Mouse (Mus musculus) embryo, embryonic 11 days (tissue): Measurements from ENCODE around the gene Map3k12.

Source experiments
- DNase-seq: peaks from one replicate; pipeline ENCODE4 v3.0.0-alpha.2; 2015

Map3k12 gene

DNA sequence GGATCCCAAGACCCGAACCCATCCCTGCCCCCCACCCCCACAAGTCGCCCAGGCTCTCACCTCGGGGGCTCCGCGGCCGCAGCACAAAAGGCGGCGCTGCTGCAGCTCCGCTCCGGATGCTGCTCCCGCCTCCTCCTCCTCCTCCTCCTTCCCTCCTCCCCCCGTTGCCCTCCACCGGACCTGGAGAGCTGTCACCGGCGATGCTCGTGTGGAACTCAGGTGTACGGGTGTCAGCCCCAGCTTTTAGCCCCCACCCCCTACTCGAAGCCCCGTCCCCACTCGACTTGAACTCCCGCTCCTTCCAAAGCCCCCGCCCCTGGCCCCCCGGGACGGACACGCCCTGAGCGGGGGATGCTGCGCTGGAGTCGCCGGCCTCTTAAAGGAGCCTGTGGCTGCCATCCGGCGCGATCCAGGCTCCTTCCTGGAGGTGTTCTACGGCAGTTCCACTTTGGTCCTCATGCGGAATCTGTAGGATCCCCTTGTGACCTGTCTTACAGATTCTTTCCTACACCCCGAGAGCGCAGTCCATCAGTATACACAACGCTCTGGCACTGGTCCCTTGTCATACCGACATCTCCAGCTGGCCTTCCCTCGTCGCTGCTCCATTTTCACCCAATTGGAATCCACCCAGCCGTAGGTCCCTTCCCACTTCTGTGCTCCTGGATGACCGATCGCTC, at the start of gene Map3k12:
Gene Map3k12, minus strand, starts transcription at position 337 of the 677 bp plus-strand sequence.
- peak; percentile 85 for DNase-seq

DNA sequence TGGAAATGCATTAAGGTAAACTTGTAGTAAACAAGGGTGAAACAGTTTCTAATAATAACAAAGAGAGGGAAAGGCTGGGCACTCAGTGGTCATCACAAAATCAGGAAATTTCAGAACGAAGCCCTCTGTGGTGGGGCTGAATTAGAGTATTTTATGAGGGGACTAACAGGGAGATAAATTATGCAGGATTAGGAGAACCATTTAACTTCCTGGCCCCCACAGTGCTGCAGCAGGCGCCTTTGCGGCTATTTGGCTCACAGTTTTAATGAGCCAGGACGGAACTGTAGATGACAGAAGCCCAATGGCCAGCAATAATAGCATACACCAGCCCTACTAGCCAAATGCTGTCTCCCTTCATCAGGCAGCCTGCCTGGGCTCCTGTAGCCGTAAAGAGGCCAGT, 46.8 kb upstream of the Map3k12 start:
- DNase-seq = no peak

DNA sequence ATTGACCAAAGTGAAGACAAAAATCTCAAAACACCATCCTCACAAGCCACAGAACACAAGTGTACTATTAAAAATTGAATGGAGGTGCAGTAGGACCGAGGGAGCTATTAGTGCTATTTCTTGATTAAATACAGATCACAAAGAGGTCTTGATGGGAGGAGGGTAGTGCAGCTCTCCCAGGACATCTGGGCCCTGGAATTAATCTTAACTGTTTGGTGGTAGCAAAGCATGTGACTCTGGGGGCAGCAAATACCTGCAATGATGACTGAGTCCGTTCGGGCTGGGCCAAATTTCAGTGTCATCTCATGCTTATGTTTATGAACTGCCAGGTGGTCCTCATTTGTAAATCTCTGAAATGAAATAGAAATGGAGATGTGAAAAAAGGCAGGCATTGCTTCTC, 46.2 kb upstream of the Map3k12 start:
- no peak for DNase-seq

DNA sequence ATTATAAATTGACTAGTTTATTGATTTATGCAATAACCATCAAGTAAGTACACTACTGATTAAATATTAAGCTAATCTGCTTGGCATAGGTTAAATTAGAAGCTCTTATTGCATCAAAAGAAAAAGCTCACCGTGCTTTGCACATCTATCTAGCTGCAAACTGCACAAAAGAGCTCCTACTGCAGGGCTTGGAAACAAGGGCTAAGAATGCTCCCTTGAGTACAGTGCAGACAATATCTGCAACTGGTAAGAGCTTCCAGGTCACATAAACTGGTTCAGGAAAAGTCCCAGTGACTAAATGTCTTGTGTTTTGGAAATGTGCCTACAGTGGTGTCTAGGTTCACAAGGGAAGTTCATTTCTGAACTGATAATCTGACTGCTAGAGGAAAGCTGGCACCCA, 45.6 kb upstream of the Map3k12 start:
- DNase-seq = no peak

DNA sequence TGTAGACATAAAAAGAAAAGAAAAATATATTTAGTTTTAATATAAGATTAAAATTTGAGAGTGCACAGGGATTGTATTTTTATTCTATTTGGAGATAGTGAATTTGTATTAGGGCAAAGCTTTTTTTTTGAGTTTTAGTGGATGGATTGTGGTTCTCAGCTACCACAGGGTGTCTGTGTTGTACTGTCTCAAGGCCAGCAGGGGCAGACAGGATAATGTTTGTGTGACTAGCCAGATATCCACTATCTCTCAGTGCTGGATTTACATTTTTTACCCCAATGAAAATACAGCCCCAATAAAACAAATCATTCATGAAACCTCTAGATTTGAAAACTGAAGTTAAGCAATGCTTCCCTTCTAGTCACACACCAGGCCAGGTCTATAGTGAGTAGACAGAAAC, 40.7 kb upstream of the Map3k12 start:
- DNase-seq = no peak

DNA sequence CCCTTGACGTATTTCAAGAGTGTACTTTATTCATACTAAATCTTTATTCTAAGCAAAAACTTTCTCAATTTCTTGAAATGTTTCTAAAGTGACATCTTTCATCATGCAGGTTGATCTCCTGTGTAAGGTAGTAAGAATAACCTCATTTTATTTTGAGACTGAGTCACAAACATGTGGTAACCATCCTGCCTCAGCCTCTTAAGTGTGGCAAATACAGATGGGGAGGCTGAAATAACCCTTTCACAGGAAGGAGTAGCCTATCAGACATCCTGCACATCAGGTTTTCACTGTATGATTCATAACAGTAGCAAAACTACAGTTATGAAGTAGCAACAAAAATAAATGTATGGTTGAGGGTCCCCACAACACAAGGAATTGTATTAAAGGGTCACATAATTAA, 38.7 kb upstream of the Map3k12 start:
- no peak for DNase-seq

DNA sequence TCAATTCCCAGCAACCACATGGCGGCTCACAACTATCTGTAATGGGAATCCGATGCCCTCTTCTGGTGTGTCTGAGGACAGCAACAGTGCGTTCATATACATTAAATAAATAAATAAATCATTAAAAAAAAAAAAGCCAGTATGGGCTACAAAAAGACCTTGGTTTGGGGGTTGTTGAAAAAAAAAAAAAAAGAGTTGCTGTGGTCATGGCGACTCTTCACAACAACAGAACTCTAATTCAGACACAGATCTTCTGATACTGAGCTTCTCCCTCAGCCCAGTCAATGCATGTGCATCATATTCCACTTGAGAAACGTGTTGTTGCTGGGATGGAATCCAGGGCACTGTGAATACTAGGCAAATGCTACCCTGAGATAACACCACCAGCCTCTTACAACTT, 35.7 kb upstream of the Map3k12 start:
- DNase-seq = no peak

DNA sequence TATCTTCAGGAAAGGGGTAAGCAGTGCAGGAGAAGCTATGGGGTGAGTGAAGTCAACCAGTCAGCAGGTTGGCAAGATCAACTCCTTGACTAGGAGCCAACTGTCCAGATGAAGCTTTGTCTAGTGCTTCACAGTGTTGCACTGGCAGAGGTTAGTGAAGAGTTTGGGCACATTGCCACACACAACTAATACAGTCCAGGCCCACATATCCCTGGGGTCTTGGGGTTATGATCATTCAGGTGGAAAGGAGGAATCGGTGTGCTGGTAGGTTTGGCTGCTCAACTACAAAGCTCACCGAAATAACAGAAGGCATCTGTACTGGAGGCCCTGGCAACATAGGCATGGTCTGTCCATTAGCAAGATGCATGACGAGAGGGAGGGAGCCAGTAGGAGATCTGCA, 30.6 kb upstream of the Map3k12 start:
- no peak for DNase-seq

DNA sequence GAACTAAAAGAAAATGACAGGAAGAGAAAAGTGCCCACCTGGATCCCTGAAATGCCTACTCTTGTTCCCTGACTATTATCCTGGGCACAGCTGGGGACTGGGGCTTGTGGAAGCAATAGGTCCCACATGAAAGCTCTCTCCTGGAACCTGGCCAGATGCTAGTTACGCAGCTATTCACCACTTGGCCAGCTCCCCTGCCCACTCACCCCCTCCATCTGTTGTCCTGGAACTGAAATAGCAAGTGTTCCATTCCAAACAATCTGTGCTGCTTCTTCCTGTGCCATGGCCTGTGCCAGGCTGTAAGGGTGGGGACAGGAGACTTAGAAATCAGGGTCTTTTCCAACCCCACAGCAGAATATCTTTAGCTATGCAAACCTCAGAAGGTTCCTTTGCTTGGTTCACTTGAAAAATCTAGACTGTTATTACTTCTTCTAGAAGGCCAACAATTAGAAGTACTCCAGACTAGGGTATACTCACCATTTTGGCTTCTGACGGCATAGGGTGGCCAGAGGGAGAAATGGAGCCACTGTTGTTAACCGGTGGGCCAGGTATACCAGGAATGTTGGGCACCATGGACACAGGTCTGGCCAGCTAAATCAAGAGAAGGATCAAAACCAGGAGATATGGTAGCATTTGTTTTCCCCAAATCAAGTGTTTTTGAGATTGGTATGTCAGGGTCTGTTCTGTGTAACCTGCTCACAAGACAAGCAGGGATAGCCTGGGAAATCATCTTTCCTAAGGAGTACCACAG, 30.0 kb upstream of the Map3k12 start:
- DNase-seq = no peak

DNA sequence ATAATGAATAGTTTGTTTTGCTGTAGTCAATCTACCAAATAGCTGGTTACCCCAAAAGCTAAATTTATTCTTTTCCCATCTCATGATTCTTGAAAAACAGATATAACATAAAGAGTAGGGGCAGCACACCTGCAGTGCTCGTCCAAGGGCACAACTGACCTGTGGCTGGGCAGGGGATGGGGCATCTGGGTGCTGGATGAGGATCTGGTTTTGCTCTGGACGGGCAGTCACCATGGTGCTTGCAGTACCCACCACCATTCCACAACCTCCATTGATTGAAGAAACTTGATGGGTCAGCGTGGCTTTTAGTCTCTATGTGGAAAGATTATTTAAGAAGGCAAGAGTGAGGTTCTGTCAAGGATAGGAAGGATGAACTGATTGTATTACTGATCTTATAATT, 29.4 kb upstream of the Map3k12 start:
- no peak for DNase-seq

DNA sequence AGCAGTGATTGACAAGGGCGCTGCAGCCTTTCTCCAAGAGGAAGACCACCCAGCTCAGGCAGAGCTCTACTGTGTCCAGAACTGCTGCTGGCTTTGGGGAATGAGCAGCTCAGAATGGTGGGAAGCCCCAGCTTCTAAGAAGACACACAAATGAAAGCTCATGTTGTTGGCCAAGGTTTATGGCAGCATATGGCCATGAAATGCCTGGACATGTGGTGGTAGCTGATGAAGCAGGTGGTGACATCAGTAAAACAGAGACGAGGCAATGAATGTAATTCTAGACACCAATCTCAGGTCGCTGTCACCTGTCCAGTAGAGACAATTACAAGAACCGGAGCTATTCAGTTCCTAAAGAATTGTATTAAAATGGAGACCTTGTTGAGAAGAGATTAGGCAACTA, 27.9 kb upstream of the Map3k12 start:
- no peak for DNase-seq

DNA sequence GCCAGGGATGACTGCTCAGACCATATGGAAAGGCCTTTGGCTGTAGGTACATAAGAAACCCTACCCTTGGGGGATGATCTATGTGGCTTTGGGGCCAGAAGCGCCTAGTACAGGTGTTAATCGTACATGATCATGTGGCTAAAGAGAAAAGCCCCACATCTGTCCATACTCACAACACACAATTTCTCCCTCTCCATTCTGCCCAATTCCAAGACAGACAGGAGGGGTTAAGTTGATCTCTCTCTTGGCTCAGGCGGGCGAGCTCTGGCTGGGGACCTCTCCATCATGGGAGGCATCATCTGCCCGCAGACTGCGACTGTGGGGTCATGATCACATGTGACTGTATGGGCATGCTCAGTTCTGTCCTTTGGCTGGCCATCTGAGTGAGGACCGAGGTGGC, 17.1 kb upstream of the Map3k12 start:
- no peak for DNase-seq

DNA sequence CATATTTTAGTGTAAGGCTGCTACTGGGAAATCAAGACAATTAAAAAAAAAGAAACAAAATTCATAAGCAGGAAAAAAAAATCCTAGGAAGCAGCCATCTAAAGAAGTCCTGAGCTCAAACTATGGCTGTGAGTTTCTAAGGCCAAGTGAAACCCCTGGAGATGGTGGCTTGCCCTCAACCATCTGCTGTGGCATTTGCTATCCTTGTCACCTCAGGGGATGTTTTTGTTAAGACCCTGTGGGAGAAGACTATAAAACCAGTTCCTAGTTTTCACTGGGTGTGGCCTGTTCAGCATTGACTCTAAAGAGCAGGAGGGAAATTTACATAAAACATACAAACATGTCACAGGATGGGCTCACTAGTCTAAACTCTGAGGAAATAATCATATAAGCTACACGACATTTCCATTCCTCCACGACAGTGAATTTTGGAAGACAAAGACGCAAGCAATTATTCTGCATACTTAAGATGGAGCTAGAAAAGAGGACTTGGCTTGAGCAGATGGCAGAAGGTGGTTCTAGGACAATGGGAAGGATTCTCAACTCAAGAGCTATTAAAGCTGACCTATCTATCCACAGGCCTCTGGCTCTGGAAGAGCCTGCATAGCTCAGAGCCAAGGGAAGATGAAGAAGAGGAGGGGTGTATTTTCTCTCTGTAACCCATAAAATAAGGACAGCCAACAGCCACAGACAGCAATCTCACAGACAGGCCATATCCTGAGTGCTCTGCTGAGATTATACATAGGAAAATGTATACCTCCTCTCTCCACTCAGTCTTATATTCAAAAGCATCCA, 15.4 kb upstream of the Map3k12 start:
- DNase-seq = no peak

DNA sequence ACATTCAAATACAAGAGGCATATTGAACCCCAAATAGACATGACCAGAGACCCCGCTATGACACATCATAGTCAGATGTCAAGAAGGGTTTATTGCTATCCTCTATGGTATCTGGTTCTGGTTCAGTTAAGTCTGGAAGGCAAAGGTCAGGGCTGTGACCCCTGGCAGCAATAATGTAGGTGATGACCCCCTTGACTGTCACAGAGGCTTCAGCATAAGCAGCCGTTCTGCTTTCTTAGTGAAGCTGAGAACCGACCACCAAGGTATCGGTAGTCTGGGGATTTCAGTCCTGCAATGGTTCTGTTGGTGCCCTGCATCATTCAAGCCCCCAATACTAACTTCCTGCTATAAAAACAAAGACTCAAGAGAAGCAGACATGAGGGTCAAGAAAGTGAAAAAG, 14.7 kb upstream of the Map3k12 start:
- no peak for DNase-seq

DNA sequence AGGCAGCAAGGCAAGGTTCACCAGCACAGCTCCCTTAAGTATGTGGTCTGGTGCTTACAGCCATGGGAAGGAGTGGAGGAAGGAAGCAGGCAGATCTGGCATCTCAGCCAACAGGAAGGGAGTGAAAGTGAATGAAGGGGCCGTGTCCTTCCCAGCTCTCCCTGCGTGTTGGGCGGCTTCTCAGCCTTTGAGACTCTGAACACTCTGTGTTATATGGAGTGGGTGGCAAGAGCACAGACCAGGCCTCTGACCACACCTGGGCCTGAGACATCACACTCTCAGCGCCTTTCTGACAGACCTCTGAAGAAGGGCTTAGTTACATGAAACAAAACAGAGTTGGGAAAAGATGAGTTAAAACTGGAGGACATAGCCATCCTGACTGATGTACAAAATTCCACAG, 13.7 kb upstream of the Map3k12 start:
- DNase-seq = no peak

DNA sequence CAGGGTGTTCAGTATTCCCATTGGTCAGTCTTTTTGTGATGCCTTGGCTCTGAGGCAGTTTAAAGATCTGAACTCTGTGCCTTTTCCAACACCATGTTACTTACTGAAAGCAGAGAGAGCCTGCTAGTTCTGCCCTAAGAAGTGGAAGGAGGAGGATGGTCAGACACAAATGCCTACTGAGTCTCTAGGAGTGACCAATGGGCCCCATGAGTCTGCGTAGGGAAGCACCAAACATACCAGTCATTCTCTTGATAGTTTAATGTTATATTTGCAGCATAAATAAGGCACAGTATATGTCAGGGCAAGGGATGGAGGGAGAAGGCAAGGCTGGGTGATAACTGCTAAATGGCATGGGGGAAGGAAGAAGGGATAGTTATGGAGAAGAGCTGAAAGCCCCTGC, 11.5 kb upstream of the Map3k12 start:
- DNase-seq = no peak

DNA sequence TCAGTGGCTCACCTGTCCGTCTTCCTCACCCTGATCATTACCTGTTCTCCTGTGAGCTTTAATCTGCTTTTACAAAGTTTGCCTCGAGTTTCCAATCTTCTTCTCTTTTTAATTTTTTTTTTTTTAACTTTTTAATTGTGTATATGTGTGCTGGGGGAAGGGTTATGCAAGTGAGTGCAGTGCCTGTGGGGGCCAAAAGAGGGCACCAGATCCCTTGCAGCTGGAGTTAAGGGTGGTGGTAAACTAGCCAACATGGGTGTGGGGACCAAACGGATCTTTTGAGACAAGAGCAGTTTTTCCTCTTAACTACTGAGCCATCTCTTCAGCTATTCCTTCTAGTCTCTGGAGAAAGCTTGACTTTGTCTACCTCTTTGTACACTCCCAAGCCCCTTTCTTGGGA, 11.1 kb upstream of the Map3k12 start:
- no peak for DNase-seq

DNA sequence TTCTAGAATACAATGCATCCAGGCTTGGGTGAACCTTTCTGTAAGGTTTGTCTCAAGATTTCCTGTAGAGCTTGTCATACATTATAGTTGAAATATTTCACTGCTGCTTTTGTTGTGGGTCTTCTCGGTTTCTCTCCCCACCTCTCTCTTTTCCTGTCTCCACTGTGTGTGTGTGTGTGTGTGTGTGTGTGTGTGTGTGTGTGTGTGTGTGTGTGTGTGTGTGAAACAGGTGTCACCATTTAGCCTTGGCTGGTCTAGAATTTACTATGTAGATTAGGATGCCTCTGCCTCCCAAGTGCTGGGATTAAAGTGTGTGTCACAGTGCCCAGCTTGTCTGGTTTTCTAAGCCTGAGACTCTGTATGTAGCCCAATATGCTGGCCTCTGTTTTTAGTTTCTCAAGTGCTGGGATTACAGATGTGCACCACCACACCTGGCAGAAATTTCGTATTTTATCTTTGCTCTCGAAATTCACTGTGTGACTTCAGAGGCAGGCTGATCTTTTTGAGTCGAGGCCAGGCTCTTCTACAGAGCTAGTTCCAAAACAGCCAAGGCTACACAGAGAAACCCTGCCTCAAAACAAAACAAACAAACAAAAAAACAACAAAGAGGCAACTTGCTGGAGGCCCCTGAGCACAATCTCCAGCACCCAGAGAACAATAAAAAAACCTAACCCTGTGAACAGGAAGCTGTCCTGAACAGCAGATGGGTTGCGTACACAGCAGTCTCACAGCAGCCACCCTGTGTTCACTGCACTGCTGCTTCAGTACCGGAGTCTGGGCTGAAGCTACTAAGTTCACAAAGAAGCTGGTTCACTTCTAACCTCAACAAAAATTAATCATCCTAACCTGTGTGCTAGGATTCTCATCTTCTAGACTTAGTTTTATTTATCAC, 9.5 kb upstream of the Map3k12 start:
- no peak for DNase-seq

DNA sequence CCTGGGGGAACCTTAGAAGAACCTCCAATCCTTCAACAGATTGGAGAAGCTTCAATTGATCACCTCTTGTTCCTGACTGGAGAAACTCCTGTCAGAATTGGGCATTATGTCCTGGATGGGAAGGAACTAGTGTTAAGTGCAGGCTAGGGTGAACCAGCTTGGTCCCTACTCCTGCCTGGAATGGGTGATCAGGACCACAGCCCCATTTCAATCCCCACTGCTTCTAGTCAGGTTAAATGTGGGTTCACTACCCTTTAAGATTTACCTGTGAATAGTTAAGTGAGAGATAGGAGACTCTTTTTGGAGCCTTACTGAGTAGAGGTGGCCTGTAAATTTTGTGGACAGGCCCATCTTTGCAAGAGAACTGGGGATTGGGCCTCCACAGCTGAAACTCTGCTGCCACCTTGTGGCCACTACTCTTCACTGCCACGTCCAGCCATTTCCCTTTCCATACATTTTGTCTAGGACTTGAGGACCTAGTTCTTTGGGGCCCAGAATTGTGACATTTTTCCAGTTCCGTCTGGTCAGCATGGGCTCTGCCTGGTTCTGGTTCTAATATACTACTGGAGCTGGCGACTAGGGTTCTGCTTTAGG, 8.1 kb upstream of the Map3k12 start, which contains the start of gene Npff:
Gene Npff, minus strand, starts transcription at position 51 of the 594 bp plus-strand sequence.
- peak; percentile 82 for DNase-seq

DNA sequence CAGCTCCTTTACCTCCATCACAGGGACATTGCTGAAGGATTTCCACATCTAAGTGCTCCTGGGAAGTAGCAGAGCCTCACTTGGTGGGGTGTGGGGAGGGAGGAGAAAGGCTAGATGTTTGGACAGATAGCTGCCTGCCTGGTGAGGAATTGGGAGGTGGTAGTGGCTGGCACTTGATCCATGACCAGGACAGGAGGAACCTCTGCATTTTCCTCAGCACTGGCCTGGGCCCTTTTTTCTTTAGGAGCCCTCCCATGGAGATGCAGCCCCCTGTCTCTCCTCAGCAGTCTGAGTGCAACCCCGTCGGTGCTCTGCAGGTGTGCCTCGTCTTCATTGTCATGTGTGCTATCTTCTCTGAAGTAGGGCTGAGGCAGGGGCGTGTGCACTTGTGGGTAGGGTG, 4.6 kb upstream of the Map3k12 start:
- no peak for DNase-seq

DNA sequence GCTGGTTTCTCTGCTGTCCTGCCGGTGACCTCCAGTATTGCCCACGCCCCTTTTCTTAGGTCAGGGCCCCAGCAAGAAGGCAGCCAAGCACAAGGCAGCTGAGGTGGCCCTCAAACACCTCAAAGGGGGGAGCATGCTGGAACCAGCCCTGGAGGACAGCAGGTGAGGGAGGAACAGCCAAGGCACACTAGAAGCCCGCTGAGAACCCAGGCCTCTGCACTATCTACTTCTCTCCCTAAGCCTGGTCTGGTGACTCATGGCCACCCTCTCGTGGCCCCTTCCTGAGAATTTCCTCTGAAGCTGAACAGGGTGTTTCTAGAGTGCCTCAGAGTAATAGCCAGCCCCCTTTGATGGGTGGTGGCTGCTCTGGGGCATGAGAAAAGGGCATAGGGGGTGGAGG, 3.6 kb upstream of the Map3k12 start:
- DNase-seq = no peak
